Mouse (Mus musculus) ovary, postnatal 14 days (tissue): ENCODE measurements around the gene Fchsd2.

ENCODE experiments used
- DNase-seq: peaks from one replicate; pipeline ENCODE4 v3.0.0; 2022; ENCODE audit warnings: low spot score

Gene Fchsd2

GRCm38 (mm10) chr7:101092618-101093017 is at the start of gene Fchsd2:
Gene Fchsd2 (plus strand): TSS chr7:101092863.
- no peak for DNase-seq

GRCm38 (mm10) chr7:101043846-101044541 is 48.7 kb upstream of the Fchsd2 start:
- no peak for DNase-seq

- DNase-seq: no peak
Measured at GRCm38 (mm10) chr7:101048247-101048646, 44.4 kb upstream of the Fchsd2 start.

- DNase-seq: no peak
Measured at GRCm38 (mm10) chr7:101049326-101050087, 43.2 kb upstream of the Fchsd2 start.

- no peak for DNase-seq
Measured at GRCm38 (mm10) chr7:101050724-101051550, 41.7 kb upstream of the Fchsd2 start.

- DNase-seq: peak; percentile 58
Measured at GRCm38 (mm10) chr7:101051551-101052221, 41.0 kb upstream of the Fchsd2 start.

- no peak for DNase-seq
Measured at GRCm38 (mm10) chr7:101053136-101053535, 39.5 kb upstream of the Fchsd2 start.

GRCm38 (mm10) chr7:101057309-101057708 is 35.4 kb upstream of the Fchsd2 start:
- DNase-seq: no peak

GRCm38 (mm10) chr7:101059188-101059587 is 33.5 kb upstream of the Fchsd2 start:
- no peak for DNase-seq

GRCm38 (mm10) chr7:101060476-101060875 is 32.2 kb upstream of the Fchsd2 start:
- DNase-seq: no peak

GRCm38 (mm10) chr7:101061381-101061780 is 31.3 kb upstream of the Fchsd2 start:
- peak; percentile 83 for DNase-seq

- no peak for DNase-seq
Measured at GRCm38 (mm10) chr7:101062246-101062645, 30.4 kb upstream of the Fchsd2 start.

GRCm38 (mm10) chr7:101063523-101063922 is 29.1 kb upstream of the Fchsd2 start:
- no peak for DNase-seq

- no peak for DNase-seq
Measured at GRCm38 (mm10) chr7:101064697-101065688, 27.7 kb upstream of the Fchsd2 start.

GRCm38 (mm10) chr7:101066009-101066408 is 26.7 kb upstream of the Fchsd2 start:
- no peak for DNase-seq

GRCm38 (mm10) chr7:101066650-101067346 is 25.9 kb upstream of the Fchsd2 start:
- DNase-seq: no peak

GRCm38 (mm10) chr7:101067521-101067920 is 25.1 kb upstream of the Fchsd2 start:
- DNase-seq: no peak

- DNase-seq: no peak
Measured at GRCm38 (mm10) chr7:101069271-101069670, 23.4 kb upstream of the Fchsd2 start.

GRCm38 (mm10) chr7:101070406-101070805 is 22.3 kb upstream of the Fchsd2 start:
- DNase-seq: no peak

GRCm38 (mm10) chr7:101071020-101071419 is 21.6 kb upstream of the Fchsd2 start:
- DNase-seq: no peak
